Mouse (Mus musculus): ENCODE measurements at regions not wholly inside any gene's neighbourhood (a gene's known extent, or its start where the extent isn't known, plus 50 kb on each side); places are given as distances from the start of the nearest gene placed in this dataset.

DNA sequence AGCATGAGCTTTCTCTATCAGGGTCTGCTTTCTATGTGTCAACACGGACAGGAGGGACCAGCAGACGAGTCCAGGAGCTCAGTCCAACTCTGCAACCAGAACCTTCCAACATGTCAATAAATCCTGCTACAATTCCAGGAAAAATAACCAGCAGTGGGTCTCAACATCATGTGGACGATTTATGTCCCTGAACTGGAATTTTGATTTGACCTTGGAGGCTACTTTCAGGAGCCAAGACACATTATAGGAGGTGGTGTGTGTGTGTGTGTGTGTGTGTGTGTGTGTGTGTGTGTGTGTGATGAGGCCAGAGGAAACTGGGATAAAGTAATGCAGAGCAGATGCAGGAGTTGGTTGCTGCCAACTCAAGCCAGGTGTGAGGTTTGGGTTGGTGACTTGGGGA, 107.8 kb downstream of the Edn3 start:
- Histone ChIP-seq H3K4me2 (ENCODE audit: low read depth, low read length, poor library complexity, severe bottlenecking) (no peak overlapping the region), H3K36me3 (ENCODE audit: insufficient read depth, low read length) (no peaks in the 10 kb centered on the region), H3K4me3 (ENCODE audit: low read depth, low read length) (no peak overlapping the region), H3K27me3 (ENCODE audit: insufficient read depth, low read length) (no peaks in the 10 kb centered on the region), H3K9ac (replicated peaks; ENCODE audit: low read length, poor library complexity, severe bottlenecking) (no peak overlapping the region), H3K27ac (ENCODE audit: low read depth, low read length) (no peak overlapping the region), H3K9me3 (ENCODE audit: low read length) (no peaks in the 10 kb centered on the region), H3K4me1 (ENCODE audit: insufficient read depth, low read length) (no peaks in the 10 kb centered on the region)
- 76% methylated on average over 3 of the region's 3 CpGs for WGBS
- DNase-seq (ENCODE audit: low spot score) (no peak), ATAC-seq (ENCODE audit: low FRiP score) (no peak)
- no peak for TF ChIP-seq CTCF (IDR thresholded peaks at IDR 0.05)

DNA sequence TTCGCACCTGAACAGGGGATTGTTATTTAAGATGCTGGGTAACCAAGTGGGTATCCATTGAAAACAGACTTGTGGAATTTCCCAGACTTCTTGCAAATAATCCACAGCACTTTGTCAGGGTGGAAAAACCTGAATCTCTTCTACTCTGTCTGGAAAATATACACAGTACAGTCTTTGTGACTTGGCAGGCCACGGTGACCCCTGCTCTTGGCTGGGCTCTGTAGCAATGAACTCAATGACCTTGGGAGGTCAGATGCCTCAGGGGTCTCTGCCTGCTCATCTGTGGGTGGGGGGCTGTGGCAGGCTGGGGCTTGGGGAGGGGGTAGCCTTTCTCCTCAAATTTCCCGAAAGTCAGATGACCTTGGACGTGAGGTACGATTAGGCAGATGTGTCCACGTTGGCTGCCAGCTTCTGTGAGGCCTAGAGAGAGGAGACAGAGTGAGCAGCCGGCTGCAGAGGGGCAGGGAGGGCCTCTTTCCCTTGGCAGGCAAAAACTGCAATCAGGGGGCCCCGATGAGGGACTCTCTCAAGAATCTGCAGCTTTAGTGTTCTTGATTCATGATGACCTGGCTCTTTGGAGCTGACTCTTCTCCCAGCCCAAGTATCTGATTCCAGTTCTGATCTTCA, 108.4 kb downstream of the Edn3 start:
- Histone ChIP-seq H3K36me3 (ENCODE audit: insufficient read depth, low read length) (no peaks in the 10 kb centered on the region), H3K4me3 (ENCODE audit: low read depth, low read length) (no peak overlapping the region), H3K9ac (replicated peaks; ENCODE audit: low read length, poor library complexity, severe bottlenecking) (no peak overlapping the region), H3K9me3 (ENCODE audit: low read length) (no peaks in the 10 kb centered on the region), H3K27me3 (ENCODE audit: insufficient read depth, low read length) (no peaks in the 10 kb centered on the region), H3K4me1 (ENCODE audit: insufficient read depth, low read length) (no peaks in the 10 kb centered on the region), H3K27ac (ENCODE audit: low read depth, low read length) (no peak overlapping the region), H3K4me2 (ENCODE audit: low read depth, low read length, poor library complexity, severe bottlenecking) (no peak overlapping the region)
- DNase-seq (ENCODE audit: low spot score) (no peak), ATAC-seq (ENCODE audit: low FRiP score) (no peak)
- 77% methylated on average over 8 of the region's 8 CpGs for WGBS
- TF ChIP-seq CTCF (IDR thresholded peaks at IDR 0.05): no peak

DNA sequence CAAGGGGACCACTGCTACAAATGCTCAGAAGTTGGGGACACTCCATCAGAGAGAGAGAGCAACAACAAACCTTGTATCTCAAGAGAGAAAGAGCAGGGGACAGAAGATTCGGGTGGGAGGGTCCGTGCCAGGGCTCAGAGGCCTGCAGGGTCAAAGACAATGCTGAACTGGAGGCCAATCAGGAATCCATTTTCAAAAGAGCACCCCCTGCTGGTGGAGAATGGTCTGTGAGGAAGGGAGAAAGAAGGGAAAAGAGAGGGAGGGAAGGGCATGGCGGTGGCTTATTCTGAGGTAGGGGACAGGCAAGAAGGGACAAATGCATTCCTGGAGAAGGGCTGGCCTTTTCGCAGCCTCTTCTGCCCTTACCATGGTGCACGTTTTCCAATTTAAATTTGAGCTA, 109.9 kb downstream of the Edn3 start:
- H3K27ac ChIP-seq (ENCODE audit: low read depth, low read length): no peak overlapping the region
- no peaks in the 10 kb centered on the region for H3K27me3 ChIP-seq (ENCODE audit: insufficient read depth, low read length)
- H3K9me3 ChIP-seq (ENCODE audit: low read length): no peaks in the 10 kb centered on the region
- WGBS: 65% methylated on average over 5 of the region's 5 CpGs
- ATAC-seq (ENCODE audit: low FRiP score) (no peak), DNase-seq (ENCODE audit: low spot score) (no peak)
- H3K36me3 ChIP-seq (ENCODE audit: insufficient read depth, low read length): no peaks in the 10 kb centered on the region
- no peak overlapping the region for H3K9ac ChIP-seq (replicated peaks; ENCODE audit: low read length, poor library complexity, severe bottlenecking)
- H3K4me3 ChIP-seq (ENCODE audit: low read depth, low read length): no peak overlapping the region
- TF ChIP-seq CTCF (IDR thresholded peaks at IDR 0.05): peak; percentile 38
- H3K4me1 ChIP-seq (ENCODE audit: insufficient read depth, low read length): no peaks in the 10 kb centered on the region
- H3K4me2 ChIP-seq (ENCODE audit: low read depth, low read length, poor library complexity, severe bottlenecking): no peak overlapping the region

DNA sequence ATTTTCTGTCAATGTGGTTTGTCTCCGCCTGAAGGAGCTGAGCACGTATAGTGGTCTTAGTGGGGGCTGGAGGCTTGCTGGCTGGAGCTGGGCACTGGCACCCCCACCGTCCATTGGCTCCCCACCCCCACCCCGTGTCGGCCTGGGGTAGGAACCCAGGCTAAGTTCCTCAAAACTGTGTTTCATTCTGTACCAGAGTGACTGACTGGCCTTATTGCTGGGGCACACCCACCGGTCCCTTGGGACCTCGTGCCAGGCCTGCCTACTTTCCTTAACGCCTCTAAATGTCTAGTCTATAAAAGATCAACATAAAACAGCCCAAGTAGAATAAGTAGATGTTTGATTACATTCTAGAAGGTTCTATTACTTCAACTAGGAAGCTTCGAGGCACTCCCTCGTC, 110.8 kb downstream of the Edn3 start:
- 83% methylated on average over 10 of the region's 10 CpGs for WGBS
- no peak overlapping the region for H3K4me2 ChIP-seq (ENCODE audit: low read depth, low read length, poor library complexity, severe bottlenecking)

DNA sequence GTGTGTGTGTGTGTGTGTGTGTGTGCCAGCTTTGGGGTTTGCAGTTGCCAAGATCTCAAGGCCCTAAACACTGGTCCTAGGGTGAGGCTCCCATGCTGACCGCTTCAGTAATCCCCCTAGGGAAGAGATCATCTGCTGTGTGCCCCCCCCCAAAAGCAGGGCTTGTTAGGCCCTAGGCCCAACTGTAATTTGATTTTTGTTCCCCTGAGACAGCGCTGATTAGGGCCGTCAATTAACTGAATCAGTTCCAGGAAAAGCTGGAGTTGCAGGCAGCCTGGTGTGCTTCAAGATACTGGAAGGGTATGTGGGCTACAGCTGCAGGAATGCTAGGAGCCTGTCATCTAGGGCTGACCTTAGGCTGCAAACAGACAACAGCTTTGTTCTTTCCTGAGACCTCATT, 111.4 kb downstream of the Edn3 start:
- Histone ChIP-seq H3K27ac (ENCODE audit: low read depth, low read length) (no peak overlapping the region), H3K36me3 (ENCODE audit: insufficient read depth, low read length) (no peaks in the 10 kb centered on the region), H3K4me2 (ENCODE audit: low read depth, low read length, poor library complexity, severe bottlenecking) (no peak overlapping the region), H3K27me3 (ENCODE audit: insufficient read depth, low read length) (no peaks in the 10 kb centered on the region), H3K4me1 (ENCODE audit: insufficient read depth, low read length) (no peaks in the 10 kb centered on the region), H3K9me3 (ENCODE audit: low read length) (no peaks in the 10 kb centered on the region), H3K4me3 (ENCODE audit: low read depth, low read length) (no peak overlapping the region), H3K9ac (replicated peaks; ENCODE audit: low read length, poor library complexity, severe bottlenecking) (no peak overlapping the region)
- WGBS: 48% methylated on average over 3 of the region's 3 CpGs
- TF ChIP-seq CTCF (IDR thresholded peaks at IDR 0.05): no peak
- no peak for DNase-seq (ENCODE audit: low spot score)
- ATAC-seq (ENCODE audit: low FRiP score): no peak

More for the DNA sequence above, 110.8 kb downstream of the Edn3 start:
- TF ChIP-seq CTCF (IDR thresholded peaks at IDR 0.05): no peak
- no peaks in the 10 kb centered on the region for H3K4me1 ChIP-seq (ENCODE audit: insufficient read depth, low read length)
- no peaks in the 10 kb centered on the region for H3K36me3 ChIP-seq (ENCODE audit: insufficient read depth, low read length)
- H3K27me3 ChIP-seq (ENCODE audit: insufficient read depth, low read length): no peaks in the 10 kb centered on the region
- no peak for DNase-seq (ENCODE audit: low spot score)
- no peak for ATAC-seq (ENCODE audit: low FRiP score)
- H3K9ac ChIP-seq (replicated peaks; ENCODE audit: low read length, poor library complexity, severe bottlenecking): no peak overlapping the region
- no peaks in the 10 kb centered on the region for H3K9me3 ChIP-seq (ENCODE audit: low read length)
- H3K27ac ChIP-seq (ENCODE audit: low read depth, low read length): no peak overlapping the region
- H3K4me3 ChIP-seq (ENCODE audit: low read depth, low read length): no peak overlapping the region

DNA sequence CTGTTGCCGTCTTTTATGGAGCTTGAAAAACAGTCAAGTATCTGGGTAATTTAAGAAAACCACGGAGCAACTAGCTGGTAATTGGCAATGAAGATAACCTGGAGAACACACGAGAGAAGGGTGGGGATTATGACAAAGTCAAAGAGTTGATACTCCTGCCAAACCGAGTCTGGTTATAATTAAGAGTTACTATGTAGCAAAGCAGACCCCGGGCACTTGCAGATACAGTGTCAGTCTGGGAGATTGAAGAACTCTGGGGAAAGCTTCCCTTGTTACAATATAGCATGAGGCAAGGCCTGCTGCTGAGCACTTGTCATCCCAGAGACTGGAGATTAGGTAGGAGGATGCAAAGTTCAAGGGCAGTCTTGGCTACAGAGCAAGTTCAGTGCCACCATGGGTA, 116.5 kb downstream of the Edn3 start:
- H3K27ac ChIP-seq (ENCODE audit: low read depth, low read length): no peak overlapping the region
- no peaks in the 10 kb centered on the region for H3K36me3 ChIP-seq (ENCODE audit: insufficient read depth, low read length)
- no peaks in the 10 kb centered on the region for H3K4me1 ChIP-seq (ENCODE audit: insufficient read depth, low read length)
- no peak for DNase-seq (ENCODE audit: low spot score)
- no peaks in the 10 kb centered on the region for H3K27me3 ChIP-seq (ENCODE audit: insufficient read depth, low read length)
- no peak for TF ChIP-seq CTCF (IDR thresholded peaks at IDR 0.05)
- H3K4me3 ChIP-seq (ENCODE audit: low read depth, low read length): no peak overlapping the region
- no peak for ATAC-seq (ENCODE audit: low FRiP score)
- no peak overlapping the region for H3K9ac ChIP-seq (replicated peaks; ENCODE audit: low read length, poor library complexity, severe bottlenecking)
- no peak overlapping the region for H3K4me2 ChIP-seq (ENCODE audit: low read depth, low read length, poor library complexity, severe bottlenecking)
- WGBS: 61% methylated on average over 5 of the region's 5 CpGs
- H3K9me3 ChIP-seq (ENCODE audit: low read length): no peaks in the 10 kb centered on the region
